Mouse (Mus musculus): ENCODE measurements around the gene Iqca.

The Iqca gene

DNA sequence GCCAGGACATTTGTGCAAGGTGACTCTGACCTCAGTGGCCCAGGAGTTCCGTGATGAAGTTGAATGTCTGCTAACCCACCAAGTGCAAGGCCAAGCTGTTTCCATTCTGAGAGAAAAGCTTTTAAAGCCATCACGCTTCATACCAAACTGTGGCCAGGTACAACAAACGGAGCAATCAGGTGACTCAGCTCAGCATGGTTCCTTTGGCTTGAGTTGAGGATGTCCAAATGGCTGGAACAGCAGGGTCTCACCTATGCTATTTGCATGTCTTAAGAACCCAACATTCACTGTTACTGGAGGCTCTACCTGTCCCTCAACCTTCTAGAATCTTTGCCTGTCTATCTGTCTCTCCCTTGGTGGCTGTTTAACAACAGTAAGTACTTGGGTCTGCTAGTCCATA, 93.1 kb downstream of the Iqca start:
- no peak for ATAC-seq (ENCODE audit: low TSS enrichment)

- ATAC-seq (ENCODE audit: low TSS enrichment): peak; percentile 96
Measured at GRCm38 (mm10) chr1:90054991-90055390, 98.2 kb downstream of the Iqca start.

DNA sequence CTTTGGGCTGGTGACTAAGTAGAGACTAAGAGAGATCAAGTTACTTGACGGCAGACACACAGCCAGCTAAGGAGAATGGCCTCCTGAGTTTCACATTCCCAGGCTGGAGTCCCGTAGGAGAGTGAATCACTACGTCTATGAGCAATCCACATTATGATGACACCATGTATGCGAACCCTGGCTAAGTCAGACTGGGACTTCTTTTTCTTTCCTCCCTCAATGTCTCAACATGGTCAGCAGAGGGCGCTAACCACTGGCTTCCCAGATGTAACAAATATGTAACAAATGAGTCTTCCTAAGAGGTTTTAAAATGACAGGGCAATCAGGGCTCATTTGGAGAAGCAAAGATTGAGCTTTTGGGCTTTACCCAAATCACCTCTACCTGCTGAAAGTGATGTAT, 101.9 kb downstream of the Iqca start:
- ATAC-seq (ENCODE audit: low TSS enrichment): peak; percentile 60; the same call in 1 of the 2 replicates

- no peak for ATAC-seq (ENCODE audit: low TSS enrichment)
Measured at GRCm38 (mm10) chr1:90050046-90050739, 103.0 kb downstream of the Iqca start.

DNA sequence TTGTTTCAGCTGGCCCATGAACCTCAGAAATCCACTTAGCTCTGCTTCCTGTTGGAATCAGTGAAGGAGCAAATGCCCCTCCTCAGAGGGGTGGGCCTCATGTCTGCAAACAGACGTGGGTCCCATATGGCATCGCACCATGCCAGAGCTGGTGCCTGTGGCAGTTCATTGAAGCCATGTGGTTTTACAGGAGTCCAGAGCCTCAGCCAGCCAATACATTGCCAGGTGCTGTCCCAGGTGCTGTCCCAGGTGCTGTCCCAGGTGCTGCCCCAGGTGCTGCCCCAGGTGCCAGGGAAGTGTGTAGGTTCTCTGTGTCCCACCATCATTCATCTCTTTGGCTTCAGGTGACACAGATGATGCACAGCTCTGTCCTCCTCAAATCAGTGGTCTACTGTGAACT, 124.9 kb downstream of the Iqca start:
- no peak for ATAC-seq (ENCODE audit: low TSS enrichment)

- peak; percentile 67 for ATAC-seq (ENCODE audit: low TSS enrichment)
Measured at GRCm38 (mm10) chr1:90026945-90027344, 126.3 kb downstream of the Iqca start.

DNA sequence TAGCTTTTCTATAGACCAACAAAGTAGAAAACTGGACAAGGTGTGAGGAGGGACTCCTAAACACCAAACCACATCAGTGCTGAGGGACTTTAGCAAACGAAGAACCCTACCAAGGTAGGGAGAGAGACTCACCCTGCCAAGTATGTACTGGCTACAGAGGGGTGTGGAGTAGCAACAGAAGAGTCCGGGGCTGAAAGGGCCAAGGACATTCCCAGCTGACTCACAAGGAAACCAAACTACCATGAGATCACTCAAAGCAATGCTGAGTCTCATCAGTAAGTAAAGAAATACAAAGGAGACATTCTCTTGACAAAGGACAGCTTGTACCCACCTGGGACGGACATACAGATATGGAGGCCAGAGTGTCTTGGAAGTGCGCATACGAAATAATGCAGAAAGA, 132.9 kb downstream of the Iqca start:
- ATAC-seq (ENCODE audit: low TSS enrichment): no peak

- no peak for ATAC-seq (ENCODE audit: low TSS enrichment)
Measured at GRCm38 (mm10) chr1:90018071-90018470, 135.1 kb downstream of the Iqca start.

DNA sequence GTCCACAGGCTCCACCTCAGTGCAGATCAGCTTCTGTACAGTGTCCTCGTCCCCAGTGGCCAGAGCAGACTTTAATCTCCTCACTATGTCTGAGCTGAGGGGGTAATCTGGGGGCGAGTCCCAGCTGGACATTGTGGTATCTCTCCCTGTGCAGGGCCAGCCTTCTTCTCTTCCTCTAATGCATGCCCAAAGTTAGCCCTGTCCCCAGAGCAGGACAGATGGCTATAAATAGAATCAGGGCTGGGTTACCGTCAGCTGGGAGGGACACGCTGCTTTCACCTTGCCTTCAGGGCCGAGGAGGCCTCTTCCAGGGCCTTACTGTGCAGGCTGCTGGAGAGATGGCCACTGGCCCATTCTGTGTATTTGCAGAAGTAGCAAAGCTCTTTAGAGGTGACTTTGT, 138.8 kb downstream of the Iqca start, which contains the start of gene Asb18:
Gene Asb18 (minus strand): TSS at position 221 of the 400 bp plus-strand sequence.
- no peak for ATAC-seq (ENCODE audit: low TSS enrichment)

GRCm38 (mm10) chr1:90013273-90013672, 139.9 kb downstream of the Iqca start:
- no peak for ATAC-seq (ENCODE audit: low TSS enrichment)

GRCm38 (mm10) chr1:90012850-90013249, 140.4 kb downstream of the Iqca start:
- no peak for ATAC-seq (ENCODE audit: low TSS enrichment)

- ATAC-seq (ENCODE audit: low TSS enrichment): no peak
Measured at GRCm38 (mm10) chr1:90012168-90012567, 141.0 kb downstream of the Iqca start.

DNA sequence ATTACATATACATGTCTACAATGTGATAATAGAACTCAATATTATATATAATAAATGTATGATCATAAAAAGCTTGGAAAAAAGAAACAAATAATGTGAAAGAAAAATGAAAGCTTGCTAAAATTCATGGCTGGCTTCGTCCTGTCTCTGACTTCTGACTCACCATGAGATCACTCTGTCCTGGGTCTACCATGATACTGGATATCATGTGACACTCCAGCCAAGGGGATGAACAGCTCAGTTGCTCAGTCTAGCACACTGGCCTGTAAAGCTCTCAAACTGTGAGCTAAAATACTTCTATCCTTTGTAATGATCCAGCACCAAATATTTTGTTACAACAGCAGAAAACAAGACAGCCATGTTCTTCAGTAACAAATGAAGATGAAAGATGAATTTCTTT, 143.1 kb downstream of the Iqca start:
- no peak for ATAC-seq (ENCODE audit: low TSS enrichment)

DNA sequence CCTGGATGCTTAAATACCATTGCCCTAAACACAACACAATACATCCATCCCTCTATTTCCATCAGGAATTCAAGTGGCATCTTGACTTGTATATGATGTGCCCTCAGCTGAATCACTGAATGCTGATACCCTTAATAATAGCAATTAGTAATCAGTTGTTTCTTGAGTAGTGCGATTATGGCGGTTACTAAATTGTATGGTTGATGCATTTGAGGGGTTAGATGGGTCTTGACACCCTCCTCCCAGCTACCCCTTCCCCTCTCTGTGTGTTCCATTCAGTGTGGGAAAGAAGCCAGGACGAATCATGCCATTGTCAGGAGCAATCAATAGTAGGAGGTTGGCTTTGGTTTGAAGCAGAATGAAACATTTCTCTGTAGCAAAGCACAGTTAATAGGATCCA, 144.0 kb downstream of the Iqca start:
- no peak for ATAC-seq (ENCODE audit: low TSS enrichment)

GRCm38 (mm10) chr1:90006666-90007065, 146.5 kb downstream of the Iqca start:
- ATAC-seq (ENCODE audit: low TSS enrichment): peak; percentile 65

DNA sequence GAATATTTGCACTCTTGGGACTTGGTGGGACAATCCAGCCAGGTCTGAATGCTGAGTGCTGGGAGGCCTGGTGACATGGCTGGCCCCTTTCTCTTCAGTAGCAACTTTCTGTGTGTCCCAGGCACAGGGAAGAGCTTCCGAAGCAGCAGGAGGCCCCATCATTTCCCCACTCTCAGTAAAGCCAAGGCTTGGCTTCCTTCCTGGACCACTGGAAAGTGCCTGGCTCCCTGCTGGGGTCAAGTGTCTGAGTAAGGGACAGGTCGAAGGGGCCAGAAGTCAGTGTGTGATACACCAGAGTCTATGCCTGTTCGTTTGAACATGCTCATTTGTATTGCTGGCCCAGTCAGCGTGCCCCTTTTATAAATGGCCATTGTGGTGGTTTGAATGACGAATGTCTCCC, 152.2 kb downstream of the Iqca start:
- no peak for ATAC-seq (ENCODE audit: low TSS enrichment)

GRCm38 (mm10) chr1:89999858-90000257, 153.3 kb downstream of the Iqca start:
- no peak for ATAC-seq (ENCODE audit: low TSS enrichment)

DNA sequence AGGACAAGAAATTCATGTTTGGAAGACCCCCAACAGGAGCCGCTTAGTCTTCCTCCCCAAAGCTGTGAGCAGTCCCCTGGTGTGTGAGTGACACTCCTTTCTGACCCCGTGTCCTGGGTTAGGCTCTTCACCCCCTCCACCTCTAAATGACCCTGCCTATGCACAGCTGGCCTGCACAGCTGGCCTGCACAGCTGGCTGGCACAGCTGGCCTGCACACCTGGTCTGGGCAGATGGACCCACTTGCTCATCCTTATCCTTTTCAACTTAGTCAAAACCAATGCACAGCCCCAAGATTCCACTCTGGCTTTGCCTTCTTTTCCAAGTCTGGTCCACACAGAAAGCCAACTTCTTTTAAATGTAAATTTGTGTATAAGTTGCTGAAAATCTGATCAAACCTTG, 154.5 kb downstream of the Iqca start:
- ATAC-seq (ENCODE audit: low TSS enrichment): no peak

GRCm38 (mm10) chr1:89998076-89998475, 155.1 kb downstream of the Iqca start:
- peak; percentile 67 for ATAC-seq (ENCODE audit: low TSS enrichment)

- ATAC-seq (ENCODE audit: low TSS enrichment): no peak
Measured at GRCm38 (mm10) chr1:89992256-89992655, 160.9 kb downstream of the Iqca start.

Data from frontal cortex, adult (tissue).